Mouse (Mus musculus): Measurements from ENCODE around the gene Igdcc3.

GRCm38 (mm10) chr9:65223927-65224326 is 82.9 kb downstream of the Igdcc3 start:
- TF ChIP-seq TAL1 (IDR thresholded peaks at IDR 0.05; ENCODE audit: low read length), result no peak
- TF ChIP-seq GATA1 (IDR thresholded peaks at IDR 0.05; ENCODE audit: low read length), result no peak

All from erythroblast, embryonic 14.5 days (primary cell).